Mouse (Mus musculus) thymus, adult 2 months (tissue): ENCODE data around the gene Mpzl2.

Experiments
- CTCF ChIP-seq: fragments of 200-500 bp; IDR thresholded peaks from 2 replicates; pipeline ENCODE4 v1.5.1; 2012; ENCODE audit warnings: mild to moderate bottlenecking, control low read depth, low read length, moderate library complexity, borderline replicate concordance; ENCODE audit not compliant: control insufficient read depth, poor library complexity, insufficient read depth; ENCODE audit errors: extremely low read depth
- POLR2A ChIP-seq: fragments of 200-500 bp; IDR thresholded peaks from 2 replicates; pipeline ENCODE4 v1.6.1; 2012; ENCODE audit warnings: mild to moderate bottlenecking, low read length, control low read depth, moderate library complexity; ENCODE audit not compliant: control insufficient read depth, poor library complexity, insufficient read depth; ENCODE audit errors: extremely low read depth

DNA sequence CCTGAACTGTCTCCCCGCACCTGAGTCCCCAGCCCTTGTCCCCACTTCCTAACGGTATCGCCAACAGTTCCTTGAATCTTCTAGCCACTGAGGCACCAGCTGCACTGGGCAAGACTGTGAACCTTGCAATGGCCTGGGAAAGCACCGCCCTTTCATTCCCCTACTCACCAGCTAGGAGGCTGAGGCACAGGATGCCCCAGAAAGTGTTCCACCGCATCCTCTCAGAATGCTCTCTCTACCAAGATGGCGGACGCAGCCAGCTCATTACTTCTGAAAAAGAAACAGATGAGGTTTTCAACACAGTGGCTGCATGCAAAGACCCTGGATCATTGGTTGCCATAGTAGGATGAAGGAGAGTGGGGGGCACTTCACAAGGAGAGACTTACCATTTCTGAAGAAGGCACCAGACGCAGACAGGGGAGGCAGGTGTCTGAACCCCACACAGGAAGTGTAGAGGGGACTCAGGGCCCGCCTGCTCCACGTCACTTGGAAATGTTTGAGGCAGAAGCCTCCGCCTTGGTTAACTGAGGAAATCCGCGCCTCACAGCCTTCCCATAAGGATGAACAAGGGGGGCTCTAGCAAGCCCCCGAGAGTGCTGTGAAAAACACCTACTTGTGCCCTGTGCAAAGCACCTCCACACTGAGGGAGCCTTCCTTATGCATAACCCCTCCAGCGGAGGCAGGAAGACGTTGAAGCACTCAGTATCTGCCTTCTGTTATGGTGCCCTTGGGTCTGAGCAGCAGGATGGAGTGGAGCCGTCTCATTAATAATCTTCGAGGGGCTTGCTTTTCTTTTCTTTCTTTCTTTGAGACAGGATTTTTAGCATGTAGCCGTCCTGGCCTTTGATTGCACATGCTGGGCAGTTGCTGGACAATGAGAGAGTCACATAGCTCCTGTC, 30.2 kb upstream of the Mpzl2 start, which contains the start of gene Cd3e:
- TF ChIP-seq CTCF: no peak
- TF ChIP-seq POLR2A: peak; percentile 77
